In genomic region chr7:50041112-50041511, GRCm38 (mm10) we compare ENCODE assay signal across 24 mouse cellular contexts.
"Had no signal": no experiment of that assay in that cellular context is flagged by ENCODE, and none has a peak within 500 bp of the region (broad histone marks: within the 10 kb centered on the region; RNA-seq: fewer than 3 reads in every experiment).

No protein-coding gene starts in this region.

- H3K4me1 ChIP-seq: liver, embryonic 12.5 days; liver, embryonic 15.5 days; lung, embryonic 15.5 days; megakaryocyte, embryonic 14.5 days; midbrain, embryonic 10.5 days; midbrain, embryonic 13.5 days; neural tube, embryonic 13.5 days; stomach, embryonic 15.5 days had no signal

- H3K27me3 ChIP-seq: liver, embryonic 12.5 days; liver, embryonic 15.5 days; lung, embryonic 15.5 days; megakaryocyte, embryonic 14.5 days; midbrain, embryonic 13.5 days; neural tube, embryonic 13.5 days; stomach, embryonic 15.5 days had no signal

- ATAC-seq: liver, embryonic 12.5 days; midbrain, embryonic 13.5 days; midbrain, embryonic 16.5 days had no signal

- H3K4me3 ChIP-seq: layer of hippocampus, adult 2 months; liver, embryonic 12.5 days; liver, embryonic 15.5 days; lung, embryonic 15.5 days; megakaryocyte, embryonic 14.5 days; midbrain, embryonic 10.5 days; midbrain, embryonic 13.5 days; myocyte; neural tube, embryonic 13.5 days; stomach, embryonic 15.5 days had no signal

- DNase-seq: kidney, adult 11 months; kidney, adult 8-10 months; kidney, postnatal 25 days; layer of hippocampus, postnatal 36 days; left cerebral cortex, postnatal 4 days; liver; lung, adult 18-20 months; lung, postnatal 10 days; lung, postnatal 36 days; retina, postnatal 1 day; right cerebral cortex, postnatal 25 days; spleen, adult 18-20 months; thymus, postnatal 25 days had no signal

- H3K9ac ChIP-seq: liver, embryonic 12.5 days; liver, embryonic 15.5 days; lung, embryonic 15.5 days; midbrain, embryonic 13.5 days; neural tube, embryonic 13.5 days; stomach, embryonic 15.5 days had no signal

- H3K27ac ChIP-seq: layer of hippocampus, adult 2 months; liver, embryonic 12.5 days; liver, embryonic 15.5 days; lung, embryonic 15.5 days; midbrain, embryonic 10.5 days; midbrain, embryonic 13.5 days; neural tube, embryonic 13.5 days; stomach, embryonic 15.5 days had no signal

- H3K4me2 ChIP-seq: liver, embryonic 12.5 days; liver, embryonic 15.5 days; lung, embryonic 15.5 days; midbrain, embryonic 13.5 days; neural tube, embryonic 13.5 days; stomach, embryonic 15.5 days had no signal

- H3K9me3 ChIP-seq: liver, embryonic 12.5 days; liver, embryonic 15.5 days; lung, embryonic 15.5 days; midbrain, embryonic 10.5 days; midbrain, embryonic 13.5 days; neural tube, embryonic 13.5 days; stomach, embryonic 15.5 days had no signal

- H3K36me3 ChIP-seq: liver, embryonic 12.5 days; liver, embryonic 15.5 days; lung, embryonic 15.5 days; midbrain, embryonic 10.5 days; midbrain, embryonic 13.5 days; neural tube, embryonic 13.5 days; stomach, embryonic 15.5 days had no signal
